Mouse (Mus musculus) stomach, postnatal 0 days (tissue): ENCODE measurements around the gene Frmpd4.

Experiments used
- CTCF ChIP-seq: IDR thresholded peaks from 2 replicates; pipeline ENCODE4 v1.5.1; 2016; ENCODE audit warnings: antibody characterized with exemption, low read depth, mild to moderate bottlenecking, moderate library complexity
- EP300 ChIP-seq: optimal IDR thresholded peaks from 2 replicates; pipeline ENCODE3; 2016; ENCODE audit warnings: antibody characterized with exemption

DNA sequence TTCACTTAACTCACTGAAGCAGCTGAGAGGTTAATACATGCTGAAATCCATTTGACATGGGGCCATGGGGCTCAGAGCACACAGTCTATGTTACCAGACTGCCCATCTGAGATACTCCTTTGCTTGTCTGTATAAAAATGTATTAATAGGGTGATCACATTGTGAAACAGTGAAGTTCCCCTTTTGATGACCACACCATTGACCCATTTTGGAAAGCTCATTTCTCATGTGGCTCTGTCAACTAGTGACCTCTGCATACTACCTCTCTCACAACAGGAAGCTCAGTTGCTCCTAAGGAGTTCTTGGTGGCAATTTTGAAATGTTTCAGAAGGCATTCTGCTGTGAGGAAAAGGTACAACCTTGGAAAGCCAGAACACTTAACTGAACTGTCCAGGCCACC is 1142.1 kb downstream of the Frmpd4 start:
- TF ChIP-seq CTCF (no peak), EP300 (no peak)
